Comparison of ENCODE assay signal across 11 mouse cellular contexts in genomic region chr13:13493517-13493916, GRCm38 (mm10). TPM values are rescaled to one million over a fixed set of nuclear protein-coding genes. Genes with fewer than 3 reads are reported as not detected.
DNase-seq lines count a peak whose midpoint lies in the region; ATAC-seq and TF ChIP-seq lines count a peak whose summit lies in the region.
"Had no signal": no experiment of that assay in that cellular context is flagged by ENCODE, and none has a peak within 500 bp of the region (broad histone marks: within the 10 kb centered on the region; RNA-seq: fewer than 3 reads in every experiment).

No protein-coding gene starts in this region.

- ATAC-seq in heart, postnatal 0 days (ENCODE audit: insufficient read depth, low read depth) = peak; percentile 20
- peak; percentile 52 for ATAC-seq in CD4-positive, CD25-positive, alpha-beta regulatory T cell, adult 4 months
- ATAC-seq in hindbrain, postnatal 0 days = peak; percentile 59

- H3K27me3 ChIP-seq in heart, postnatal 0 days (ENCODE audit: control insufficient read depth, insufficient read depth, low read length) = no peaks in the 10 kb centered on the region
- no peaks in the 10 kb centered on the region for H3K27me3 ChIP-seq in hindbrain, postnatal 0 days (ENCODE audit: insufficient read depth, low read length)
- H3K27me3 ChIP-seq: embryonic facial prominence, embryonic 15.5 days; forebrain, embryonic 12.5 days; liver, embryonic 13.5 days had no signal

- no peak for DNase-seq in heart, postnatal 0 days (ENCODE audit: low spot score)
- DNase-seq in heart, postnatal 36 days = no peak
- peak; percentile 38 for DNase-seq in 3T3-L1 (ENCODE audit: low read depth, low spot score)
- peak; percentile 16 for DNase-seq in hindbrain, postnatal 0 days (ENCODE audit: low spot score)
- no peak for DNase-seq in spleen, postnatal 4 days (ENCODE audit: low spot score in 2 of 2)
- no peak for DNase-seq in adrenal gland, postnatal 36 days
- DNase-seq: cerebellum, adult 2 months; liver, embryonic 13.5 days had no signal

- intact Hi-C loops in heart, postnatal 36 days (cut with DNase I) = no loop called here

- WGBS in heart, postnatal 0 days = 37% methylated on average over 3 of the region's 3 CpGs
- WGBS in hindbrain, postnatal 0 days = 35% methylated on average over 3 of the region's 3 CpGs

- H3K4me2 ChIP-seq in heart, postnatal 0 days (ENCODE audit: low read depth, low read length) = no peak overlapping the region
- no peak overlapping the region for H3K4me2 ChIP-seq in hindbrain, postnatal 0 days (ENCODE audit: low read depth, low read length)
- H3K4me2 ChIP-seq: embryonic facial prominence, embryonic 15.5 days; forebrain, embryonic 12.5 days; liver, embryonic 13.5 days had no signal

- no peak for TF ChIP-seq CTCF in heart, postnatal 0 days (IDR thresholded peaks at IDR 0.05; ENCODE audit: low read depth)
- TF ChIP-seq CTCF in hindbrain, postnatal 0 days (IDR thresholded peaks at IDR 0.05; ENCODE audit: low read depth) = no peak

- no peak for TF ChIP-seq EP300 in heart, postnatal 0 days (IDR thresholded peaks at IDR 0.05; ENCODE audit: low read depth)

- H3K9me3 ChIP-seq in heart, postnatal 0 days (replicated peaks; ENCODE audit: control insufficient read depth, low read length) = no peaks in the 10 kb centered on the region
- H3K9me3 ChIP-seq in hindbrain, postnatal 0 days (ENCODE audit: low read length) = no peaks in the 10 kb centered on the region
- H3K9me3 ChIP-seq: embryonic facial prominence, embryonic 15.5 days; forebrain, embryonic 12.5 days; liver, embryonic 13.5 days had no signal

- no peaks in the 10 kb centered on the region for H3K4me1 ChIP-seq in heart, postnatal 0 days (ENCODE audit: control insufficient read depth, insufficient read depth)
- H3K4me1 ChIP-seq in hindbrain, postnatal 0 days (ENCODE audit: insufficient read depth, low read length) = no peaks in the 10 kb centered on the region
- H3K4me1 ChIP-seq: forebrain, embryonic 12.5 days; liver, embryonic 13.5 days had no signal

- H3K27ac ChIP-seq in heart, postnatal 0 days (ENCODE audit: low read depth) = no peak overlapping the region
- no peak overlapping the region for H3K27ac ChIP-seq in hindbrain, postnatal 0 days
- H3K27ac ChIP-seq: embryonic facial prominence, embryonic 15.5 days; forebrain, embryonic 12.5 days; liver, embryonic 13.5 days had no signal

- peaks cover 21% of the 10 kb centered on the region for H3K36me3 ChIP-seq in heart, postnatal 0 days (replicated peaks; ENCODE audit: control insufficient read depth, insufficient read depth, low read length)
- H3K36me3 ChIP-seq in hindbrain, postnatal 0 days (ENCODE audit: insufficient read depth, low read length) = no peaks in the 10 kb centered on the region
- H3K36me3 ChIP-seq: forebrain, embryonic 12.5 days had no signal

- H3K9ac ChIP-seq in heart, postnatal 0 days (replicated peaks; ENCODE audit: low read depth, low read length) = no peak overlapping the region
- no peak overlapping the region for H3K9ac ChIP-seq in hindbrain, postnatal 0 days (replicated peaks; ENCODE audit: low read length)
- H3K9ac ChIP-seq: embryonic facial prominence, embryonic 15.5 days; forebrain, embryonic 12.5 days; liver, embryonic 13.5 days had no signal

- H3K4me3 ChIP-seq in heart, postnatal 0 days (ENCODE audit: low read depth, low read length) = no peak overlapping the region
- no peak overlapping the region for H3K4me3 ChIP-seq in hindbrain, postnatal 0 days (ENCODE audit: low read length)
- H3K4me3 ChIP-seq: embryonic facial prominence, embryonic 15.5 days; forebrain, embryonic 12.5 days; liver, embryonic 13.5 days had no signal

RNA-seq across cellular contexts. Expression of gene Nid1, which starts 56.2 kb away (rescaled TPM):
- 127 and 161 TPM in 2 replicates for total RNA-seq in heart, postnatal 0 days (2014; rRNA removed; ENCODE audit: low replicate concordance)
- 49.0 and 50.2 TPM in 2 replicates for polyA plus RNA-seq in heart, postnatal 0 days (2015; fragmentation: Nextera tagmentation; extraction: Ambion mirVana)
- 100 to 1,000 TPM in 1 of 2 experiments, 10 to 100 TPM in 1; 81.2 to 107 TPM for total RNA-seq in heart, postnatal 36 days (2021)
- under 1 TPM in 1 of 2 experiments, not detected in 1; 0.13 TPM for polyA plus RNA-seq in CD4-positive, CD25-positive, alpha-beta regulatory T cell, adult 4 months (2017; shearing (Covaris generic))
- 120 and 136 TPM in 2 replicates for total RNA-seq in hindbrain, postnatal 0 days (2014; rRNA removed)
- polyA plus RNA-seq in hindbrain, postnatal 0 days (2015; fragmentation: Nextera tagmentation; extraction: Ambion mirVana) = 51.9 and 56.7 TPM in 2 replicates
- 100 to 1,000 TPM in 1 of 2 experiments, 10 to 100 TPM in 1; 73.4 to 113 TPM for total RNA-seq in adrenal gland, postnatal 36 days (2021)

Comparison
In these comparisons a context has a peak if more than half of its experiments do, and no peak if none do; other contexts are left out.
1. DNase-seq: peak in 3T3-L1 (single experiment) and hindbrain, postnatal 0 days (single experiment); none in heart, postnatal 0 days (single experiment), heart, postnatal 36 days (0 of 2), spleen, postnatal 4 days (0 of 2) and adrenal gland, postnatal 36 days (0 of 2).
2. Peak in every context shown above with its lines, with median percentiles within 50 percentile points of each other: ATAC-seq.